Mouse (Mus musculus) stomach, embryonic 14.5 days (tissue): ENCODE measurements around the gene Trpm3. TPM values are rescaled to one million over a fixed set of nuclear protein-coding genes. Genes with fewer than 3 reads are reported as not detected.
A peak's percentile ranks its signal among the peaks of the same experiment; 100 is the strongest.

Experiments used
- ATAC-seq: fragments of 200-750 bp; cut with Nextera tagmentation; 2 replicates; pipeline ENCODE4 v1.8.0; 2017; ENCODE audit warnings: low read depth, moderate TSS enrichment; ENCODE audit not compliant: insufficient number of reproducible peaks, insufficient read depth, low FRiP score
- H3K27ac ChIP-seq: fragments of 300-500 bp; sonication (generic); 2 replicates; pipeline ENCODE4 v1.5.1; 2014; ENCODE audit warnings: mild to moderate bottlenecking, low read length, moderate library complexity, mixed read lengths
- H3K27me3 ChIP-seq: fragments of 300-500 bp; sonication (generic); 2 replicates; pipeline ENCODE4 v1.6.1; 2014; ENCODE audit warnings: low read length, control low read depth, mixed read lengths; ENCODE audit not compliant: control insufficient read depth, insufficient read depth
- H3K36me3 ChIP-seq: fragments of 300-500 bp; sonication (generic); 2 replicates; pipeline ENCODE4 v1.6.1; 2014; ENCODE audit warnings: mild to moderate bottlenecking, control low read depth, low read length, moderate library complexity, mixed read lengths; ENCODE audit not compliant: control insufficient read depth, insufficient read depth
- H3K4me1 ChIP-seq: fragments of 300-500 bp; sonication (generic); 2 replicates; pipeline ENCODE4 v1.6.1; 2014; ENCODE audit warnings: low read length, control low read depth, mixed read lengths; ENCODE audit not compliant: control insufficient read depth, insufficient read depth
- H3K4me2 ChIP-seq: fragments of 300-500 bp; sonication (generic); replicated peaks from 2 replicates; pipeline ENCODE4 v1.6.1; 2014; ENCODE audit warnings: low read depth, low read length, control low read depth
- H3K4me3 ChIP-seq: fragments of 300-500 bp; sonication (generic); 2 replicates; pipeline ENCODE4 v1.5.1; 2014; ENCODE audit warnings: low read depth, low read length, control low read depth
- H3K9ac ChIP-seq: fragments of 300-500 bp; sonication (generic); replicated peaks from 2 replicates; pipeline ENCODE4 v1.6.1; 2014; ENCODE audit warnings: low read depth, mild to moderate bottlenecking, control low read depth, low read length, moderate library complexity, mixed read lengths
- H3K9me3 ChIP-seq: fragments of 300-500 bp; sonication (generic); 2 replicates; pipeline ENCODE4 v1.6.1; 2016; ENCODE audit warnings: low read depth, low read length, control low read depth; ENCODE audit not compliant: control insufficient read depth
- WGBS: fragments of 180-500 bp; shearing (Covaris S2); extraction: QIAGEN DNeasy Blood & Tissue Kit; methylation state at CpG from one replicate; pipeline ENCODE4 v1.1.7; 2014; 5-methylcytosine and 5-hydroxymethylcytosine counted together
- polyA plus RNA-seq: library from polyadenylated mRNA; unstranded; fragments of >200 nt; fragmentation: Nextera tagmentation; extraction: Ambion mirVana; gene quantifications from 2 replicates; pipeline ENCODE4 v1.2.1, GENCODE M21; 2014

Gene Trpm3
- polyA plus RNA-seq, 1 experiment from 2014 or later = 0.97 TPM

DNA sequence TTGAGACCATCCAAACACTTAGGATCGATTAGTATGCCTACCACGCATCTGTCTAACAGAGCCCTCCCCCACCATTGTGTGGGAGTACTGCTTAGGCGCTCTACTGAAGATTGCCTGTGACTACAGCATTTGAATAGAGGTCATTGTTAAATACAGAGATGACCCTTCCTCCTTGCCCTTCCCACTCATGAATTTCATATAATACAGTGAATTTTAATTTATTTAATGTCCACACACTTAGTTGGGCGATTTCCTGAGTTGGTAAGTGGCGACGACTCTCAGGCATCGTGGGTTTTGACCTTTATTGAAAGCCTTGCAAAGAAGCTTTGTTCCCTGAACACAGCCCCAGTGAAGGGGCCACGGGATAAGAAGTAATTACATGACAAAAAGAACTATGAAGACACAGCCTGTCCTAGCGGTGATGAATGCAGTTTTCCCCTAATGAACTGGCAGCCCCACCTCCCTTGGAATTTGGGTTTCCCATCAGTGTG is 684.7 kb downstream of the Trpm3 start:
- no peak overlapping the region for H3K27ac ChIP-seq
- no peak overlapping the region for H3K4me3 ChIP-seq
- no peaks in the 10 kb centered on the region for H3K36me3 ChIP-seq
- no peak for ATAC-seq
- no peaks in the 10 kb centered on the region for H3K9me3 ChIP-seq
- H3K4me2 ChIP-seq = no peak overlapping the region
- H3K27me3 ChIP-seq = no peaks in the 10 kb centered on the region
- 71% methylated on average over 9 of the region's 9 CpGs for WGBS
- no peak overlapping the region for H3K9ac ChIP-seq
- no peaks in the 10 kb centered on the region for H3K4me1 ChIP-seq

DNA sequence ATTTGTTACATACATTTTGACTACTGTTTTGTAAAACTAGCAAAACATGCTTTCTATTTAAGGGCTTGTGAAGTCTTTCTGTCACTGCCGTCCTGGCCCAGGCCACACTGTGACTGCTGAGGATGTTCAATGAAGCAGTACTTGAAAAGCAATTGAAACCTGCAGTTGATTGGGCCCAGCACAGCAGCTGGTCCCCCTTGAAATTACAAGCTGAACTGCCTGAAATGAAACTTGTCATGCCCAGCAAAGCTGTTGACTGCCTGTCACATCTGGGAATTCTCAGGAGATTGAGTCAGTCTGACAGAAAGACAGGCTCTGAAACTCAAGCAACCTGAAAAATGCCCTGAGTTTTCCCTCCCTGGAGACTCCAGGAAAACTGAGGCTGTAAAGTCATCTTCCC is 687.0 kb downstream of the Trpm3 start:
- ATAC-seq = no peak
- no peak overlapping the region for H3K9ac ChIP-seq
- WGBS = 78% methylated on average over 1 of the region's 1 CpGs
- H3K27me3 ChIP-seq = no peaks in the 10 kb centered on the region
- no peaks in the 10 kb centered on the region for H3K9me3 ChIP-seq
- H3K4me3 ChIP-seq = no peak overlapping the region
- H3K27ac ChIP-seq = no peak overlapping the region
- H3K4me1 ChIP-seq = no peaks in the 10 kb centered on the region
- H3K4me2 ChIP-seq = no peak overlapping the region
- no peaks in the 10 kb centered on the region for H3K36me3 ChIP-seq

DNA sequence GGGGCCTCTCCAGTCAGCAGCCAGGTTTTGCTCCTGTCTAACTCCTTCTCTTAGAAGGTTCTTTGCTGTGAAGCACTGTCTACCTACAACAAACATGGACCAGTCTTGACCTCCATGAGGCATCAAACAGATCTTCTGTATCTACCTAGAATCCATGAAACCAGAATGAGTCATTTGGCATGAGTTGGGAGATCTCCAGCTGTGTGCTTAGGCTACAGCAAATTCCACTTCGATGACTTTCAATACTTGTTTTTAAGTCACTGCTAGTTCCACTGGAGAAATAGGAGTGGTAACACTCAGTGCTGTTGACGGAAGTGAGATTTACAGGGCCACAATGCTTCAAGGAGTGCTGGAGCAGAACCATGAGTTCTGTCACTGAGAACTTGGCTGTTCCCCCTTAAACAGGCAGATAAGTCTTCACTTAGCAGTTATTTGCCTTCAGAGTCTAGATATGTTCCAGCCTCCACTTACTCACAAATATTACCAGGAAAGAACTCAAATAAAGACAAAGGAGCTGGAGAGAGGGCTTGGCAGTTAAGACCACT is 689.4 kb downstream of the Trpm3 start:
- Histone ChIP-seq H3K27me3 (no peaks in the 10 kb centered on the region), H3K4me2 (no peak overlapping the region), H3K9ac (no peak overlapping the region), H3K27ac (no peak overlapping the region), H3K4me1 (no peaks in the 10 kb centered on the region), H3K9me3 (no peaks in the 10 kb centered on the region), H3K36me3 (no peaks in the 10 kb centered on the region), H3K4me3 (no peak overlapping the region)
- no peak for ATAC-seq
- 81% methylated on average over 2 of the region's 2 CpGs for WGBS

DNA sequence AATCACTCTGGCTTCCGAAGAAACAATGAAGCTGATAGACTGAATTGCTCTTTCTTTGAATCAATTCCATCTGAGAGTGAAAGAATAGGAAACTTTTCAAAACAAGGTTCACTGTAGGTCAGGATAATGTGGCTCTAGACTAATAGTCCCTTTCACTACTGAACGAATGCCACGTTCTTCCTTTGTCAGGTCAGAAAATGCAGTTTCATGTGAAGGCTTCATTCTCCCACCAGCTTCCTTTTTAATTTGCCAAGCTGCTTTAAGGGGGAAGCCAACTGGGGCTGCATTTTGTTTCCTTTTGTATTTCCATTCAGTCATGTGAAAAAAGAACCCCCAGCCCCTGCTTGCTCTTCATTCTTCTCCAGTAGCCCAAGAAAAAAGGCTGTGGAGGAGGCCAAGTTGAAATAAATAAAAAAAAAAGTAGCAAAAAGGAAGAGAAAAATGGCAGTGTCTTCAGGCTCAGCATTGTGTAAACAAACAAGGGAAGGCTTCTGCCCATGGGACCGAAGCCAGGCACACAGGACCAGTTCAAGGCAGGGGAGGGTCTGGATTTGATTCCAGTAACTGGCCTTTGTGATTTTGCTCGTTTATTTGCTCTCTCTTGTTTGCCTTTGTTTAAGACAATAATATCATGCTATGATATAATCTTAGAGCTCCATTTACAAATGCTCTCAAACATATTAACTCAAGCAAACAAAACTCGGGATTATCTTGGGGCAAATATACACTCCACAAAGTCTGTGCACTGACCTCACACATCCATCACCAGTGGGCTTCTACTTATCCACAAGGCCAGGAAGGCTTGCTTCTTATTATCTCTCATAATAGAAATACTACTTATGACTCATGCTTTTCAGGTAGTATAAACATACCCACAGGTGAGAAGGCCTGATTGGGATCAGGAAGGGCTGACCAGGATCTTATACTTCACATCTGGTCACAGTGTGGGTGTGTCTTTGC is 702.5 kb downstream of the Trpm3 start:
- H3K4me2 ChIP-seq = no peak overlapping the region
- no peaks in the 10 kb centered on the region for H3K36me3 ChIP-seq
- H3K9me3 ChIP-seq = no peaks in the 10 kb centered on the region
- H3K4me1 ChIP-seq = no peaks in the 10 kb centered on the region
- no peak overlapping the region for H3K9ac ChIP-seq
- peak; percentile 61; the same call in 1 of the 2 replicates for ATAC-seq
- H3K27me3 ChIP-seq = no peaks in the 10 kb centered on the region
- WGBS = 60% methylated on average over 6 of the region's 6 CpGs
- no peak overlapping the region for H3K4me3 ChIP-seq
- H3K27ac ChIP-seq = no peak overlapping the region

DNA sequence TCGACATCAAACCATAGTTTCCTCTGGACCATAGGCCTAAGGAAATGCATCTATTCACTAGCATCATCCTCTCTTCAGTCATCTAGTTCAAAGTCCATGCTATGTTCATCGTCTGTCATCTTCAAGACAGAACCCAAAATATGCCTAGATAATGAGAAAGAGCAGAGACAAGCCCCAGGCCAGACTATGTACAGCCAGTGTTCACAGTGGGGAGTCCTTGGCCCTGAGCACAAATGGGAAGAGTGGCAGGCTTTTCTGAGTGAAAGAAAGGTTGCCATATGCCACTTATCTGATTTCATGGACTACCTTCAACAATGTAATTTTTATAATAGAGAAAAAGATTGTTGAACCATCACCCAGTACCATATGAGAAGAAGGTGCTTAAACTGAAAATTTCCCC is 703.9 kb downstream of the Trpm3 start:
- Histone ChIP-seq H3K9ac (no peak overlapping the region), H3K4me3 (no peak overlapping the region), H3K27ac (no peak overlapping the region), H3K36me3 (no peaks in the 10 kb centered on the region), H3K9me3 (no peaks in the 10 kb centered on the region), H3K27me3 (no peaks in the 10 kb centered on the region), H3K4me2 (no peak overlapping the region), H3K4me1 (0 out of 2 replicates have a peak, but pooled peaks cover 2% of the 10 kb centered on the region)
- no peak for ATAC-seq
- 80% methylated on average over 2 of the region's 2 CpGs for WGBS

DNA sequence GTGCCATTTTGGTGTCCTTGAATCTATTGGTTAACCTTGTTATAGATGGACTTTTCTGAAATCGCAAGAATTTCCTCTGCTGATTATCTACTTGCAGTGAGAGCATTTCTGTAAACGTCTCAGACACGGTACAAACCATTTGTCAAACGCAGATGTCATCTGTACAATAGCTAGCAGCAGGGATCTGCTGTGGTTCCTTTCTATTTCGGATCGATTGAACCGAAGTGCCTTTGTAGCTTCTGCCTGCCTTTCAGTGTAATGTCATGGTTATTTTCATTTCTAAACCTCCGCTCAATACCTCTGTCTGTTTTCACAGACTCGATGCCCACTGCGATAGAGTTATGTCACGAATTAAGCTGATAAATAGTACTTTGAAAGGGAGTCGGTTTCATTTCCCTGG is 708.9 kb downstream of the Trpm3 start:
- H3K27me3 ChIP-seq = no peaks in the 10 kb centered on the region
- ATAC-seq = no peak
- no peak overlapping the region for H3K4me2 ChIP-seq
- no peaks in the 10 kb centered on the region for H3K36me3 ChIP-seq
- H3K4me3 ChIP-seq = no peak overlapping the region
- H3K4me1 ChIP-seq = 0 out of 2 replicates have a peak, but pooled peaks cover 2% of the 10 kb centered on the region
- H3K9ac ChIP-seq = no peak overlapping the region
- H3K9me3 ChIP-seq = no peaks in the 10 kb centered on the region
- WGBS = 46% methylated on average over 12 of the region's 12 CpGs
- no peak overlapping the region for H3K27ac ChIP-seq

DNA sequence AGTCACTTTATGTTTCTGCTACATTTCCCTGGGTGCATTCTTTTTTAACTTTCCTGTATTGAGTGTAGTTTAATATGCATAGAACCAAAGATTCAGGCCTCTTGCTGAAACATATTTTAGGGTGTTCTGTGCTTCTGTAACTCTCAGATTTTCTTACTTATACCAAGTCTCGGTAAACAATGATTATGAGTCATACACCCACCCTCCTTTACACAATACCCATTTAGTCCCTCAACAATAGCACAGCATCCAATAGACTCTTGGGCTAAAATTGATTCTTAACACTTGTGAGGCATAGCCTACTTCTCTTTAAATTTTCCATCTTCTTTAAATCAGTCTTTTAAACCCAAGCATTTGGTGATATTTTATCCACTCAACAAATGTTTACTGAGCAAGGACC is 709.4 kb downstream of the Trpm3 start:
- Histone ChIP-seq H3K27ac (no peak overlapping the region), H3K9ac (no peak overlapping the region), H3K36me3 (no peaks in the 10 kb centered on the region), H3K27me3 (no peaks in the 10 kb centered on the region), H3K4me1 (0 out of 2 replicates have a peak, but pooled peaks cover 2% of the 10 kb centered on the region), H3K9me3 (no peaks in the 10 kb centered on the region), H3K4me2 (no peak overlapping the region), H3K4me3 (no peak overlapping the region)
- 45% methylated on average over 1 of the region's 1 CpGs for WGBS
- no peak for ATAC-seq

DNA sequence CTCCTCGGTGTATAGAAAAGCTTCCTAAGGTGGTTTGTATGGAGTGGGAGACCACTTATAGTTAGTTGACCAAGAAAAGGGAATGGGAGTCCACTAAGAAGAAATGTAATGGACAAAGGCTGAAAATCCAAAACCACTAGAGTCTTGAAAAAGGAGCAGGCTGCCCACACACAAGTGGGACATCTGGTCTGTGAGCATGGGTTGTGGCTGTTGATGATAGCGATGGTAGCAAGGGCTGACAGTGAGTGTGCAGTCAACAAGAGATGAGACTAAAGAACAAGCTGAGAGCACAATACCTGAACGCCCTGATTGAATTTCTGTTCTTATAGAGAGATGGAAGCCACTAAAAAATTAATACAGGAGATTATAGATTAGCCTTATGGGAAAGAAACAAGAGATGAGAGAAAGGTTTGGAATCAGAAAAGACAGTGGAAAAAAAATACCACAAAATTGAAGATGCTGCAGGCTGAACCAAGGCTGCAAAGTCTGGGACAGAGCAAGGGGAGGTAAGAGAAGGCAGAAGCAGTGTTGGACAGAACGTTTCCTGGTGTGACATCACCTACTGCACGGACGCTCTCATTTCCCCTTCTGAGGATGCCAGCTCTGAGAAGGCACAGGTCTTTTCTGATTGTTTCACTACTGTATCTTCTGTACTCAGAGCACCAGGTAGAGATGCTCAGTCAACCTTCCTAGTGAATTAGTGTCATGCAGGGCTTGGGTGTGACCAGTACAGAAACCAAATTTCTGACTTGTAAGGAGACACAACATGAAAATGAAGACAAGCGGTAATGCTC is 710.1 kb downstream of the Trpm3 start:
- H3K27ac ChIP-seq = no peak overlapping the region
- 78% methylated on average over 7 of the region's 7 CpGs for WGBS
- no peaks in the 10 kb centered on the region for H3K9me3 ChIP-seq
- no peak for ATAC-seq
- H3K4me3 ChIP-seq = no peak overlapping the region
- no peaks in the 10 kb centered on the region for H3K36me3 ChIP-seq
- 0 out of 2 replicates have a peak, but pooled peaks cover 2% of the 10 kb centered on the region for H3K4me1 ChIP-seq
- no peak overlapping the region for H3K4me2 ChIP-seq
- H3K27me3 ChIP-seq = no peaks in the 10 kb centered on the region
- H3K9ac ChIP-seq = no peak overlapping the region
